Mouse (Mus musculus) brown adipose tissue, adult 24 weeks (tissue): ENCODE data around the gene Aldh1a2. TPM values are rescaled to one million over a fixed set of nuclear protein-coding genes. Genes with fewer than 3 reads are reported as not detected.

ENCODE experiments used
- H3K27ac ChIP-seq: fragments of 200-500 bp; replicated peaks from 2 replicates; pipeline ENCODE4 v1.5.1; 2012; ENCODE audit warnings: low read depth, mild to moderate bottlenecking, low read length
- H3K4me1 ChIP-seq: fragments of 200-500 bp; 2 replicates; pipeline ENCODE4 v1.6.1; 2012; ENCODE audit warnings: low read length, mixed read lengths; ENCODE audit not compliant: control insufficient read depth, insufficient read depth, insufficient read length
- H3K4me3 ChIP-seq: fragments of 200-500 bp; 2 replicates; pipeline ENCODE4 v1.5.1; 2012; ENCODE audit warnings: low read depth, mild to moderate bottlenecking, low read length, moderate library complexity; ENCODE audit not compliant: insufficient read depth
- polyA plus RNA-seq: library from polyadenylated mRNA; stranded (reverse); fragments of >200 nt; gene quantifications from 2 replicates; pipeline ENCODE4 v1.2.4, GENCODE M21; 2012; ENCODE audit not compliant: missing spikeins, insufficient read depth, insufficient read length

Aldh1a2 gene
- polyA plus RNA-seq, 1 experiment: 0.44 TPM

DNA sequence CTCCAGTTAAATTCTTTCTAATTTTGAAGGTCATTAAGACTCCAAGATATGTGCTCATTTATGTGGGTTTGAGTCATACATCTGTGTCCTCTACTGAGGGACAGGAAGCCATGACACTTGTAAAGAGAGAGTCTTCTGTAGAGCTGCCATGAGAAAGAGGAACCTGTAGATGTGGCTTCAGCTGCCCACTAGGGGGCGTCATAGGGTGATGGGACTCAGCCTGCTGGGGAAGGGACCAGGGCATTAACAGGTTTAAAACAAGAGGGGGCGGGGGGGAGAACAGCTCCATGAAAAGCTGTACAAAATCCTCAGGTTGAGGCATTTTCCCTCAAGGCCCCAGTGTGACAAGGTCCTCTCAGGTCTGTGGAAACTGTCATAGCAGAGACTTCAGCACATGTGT lies 88.0 kb downstream of the Aldh1a2 start:
- Histone ChIP-seq H3K27ac (no peak overlapping the region), H3K4me1 (no peaks in the 10 kb centered on the region), H3K4me3 (no peak overlapping the region)

DNA sequence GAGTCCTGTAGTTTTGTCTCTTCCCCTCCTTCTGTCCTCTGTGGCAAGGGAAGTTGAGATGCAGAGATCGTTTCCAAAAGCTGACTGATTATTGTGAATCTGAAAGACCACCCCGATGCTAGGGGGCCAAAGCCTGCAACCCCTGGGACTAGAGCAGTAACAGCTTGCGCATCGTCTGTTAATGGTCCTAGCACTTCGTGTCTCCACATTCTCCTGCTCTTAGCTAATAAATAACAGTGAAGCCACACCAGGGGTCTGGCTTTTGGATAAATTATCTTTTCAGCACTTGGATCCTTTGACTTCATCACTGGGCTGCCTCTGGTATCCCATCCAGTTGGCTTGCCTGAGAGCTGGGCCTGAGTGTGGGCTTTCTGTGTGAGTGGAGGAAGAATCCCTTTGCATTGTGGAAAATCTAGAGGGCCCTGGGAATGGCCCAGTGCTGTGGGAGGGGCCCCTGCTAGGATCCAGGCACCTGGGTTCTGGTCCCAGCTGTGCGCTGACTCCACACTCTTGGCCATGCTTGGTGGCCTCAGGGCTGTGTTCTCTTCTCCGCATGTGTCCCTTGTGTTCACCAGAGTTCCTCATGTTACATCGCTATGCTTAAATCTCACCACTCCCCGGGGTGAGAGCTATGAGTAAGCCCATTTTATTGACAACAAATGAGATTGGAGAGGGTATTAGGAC lies 91.7 kb downstream of the Aldh1a2 start:
- Histone ChIP-seq H3K27ac (no peak overlapping the region), H3K4me3 (no peak overlapping the region), H3K4me1 (no peaks in the 10 kb centered on the region)

DNA sequence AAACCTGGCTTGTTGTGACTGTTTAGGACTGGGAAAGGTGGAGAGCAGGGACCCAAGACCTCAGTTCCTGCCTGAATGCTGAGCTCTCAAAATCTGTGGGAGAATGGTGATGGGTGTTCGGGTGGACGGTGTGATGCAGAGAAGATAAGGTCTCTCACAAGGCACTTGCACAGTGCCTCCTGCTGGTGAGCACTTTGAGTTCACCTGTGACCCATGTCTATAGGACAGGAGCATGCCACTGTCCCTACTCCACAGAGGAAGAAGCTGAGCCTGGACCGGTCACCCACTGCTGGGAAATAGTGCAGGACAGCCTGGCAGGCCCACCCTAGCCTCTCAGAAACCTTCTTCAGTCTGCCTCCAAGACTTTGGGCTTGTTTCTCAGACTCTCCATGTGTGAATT lies 100.4 kb downstream of the Aldh1a2 start:
- Histone ChIP-seq H3K27ac (no peak overlapping the region), H3K4me1 (peaks cover 22% of the 10 kb centered on the region), H3K4me3 (no peak overlapping the region)

DNA sequence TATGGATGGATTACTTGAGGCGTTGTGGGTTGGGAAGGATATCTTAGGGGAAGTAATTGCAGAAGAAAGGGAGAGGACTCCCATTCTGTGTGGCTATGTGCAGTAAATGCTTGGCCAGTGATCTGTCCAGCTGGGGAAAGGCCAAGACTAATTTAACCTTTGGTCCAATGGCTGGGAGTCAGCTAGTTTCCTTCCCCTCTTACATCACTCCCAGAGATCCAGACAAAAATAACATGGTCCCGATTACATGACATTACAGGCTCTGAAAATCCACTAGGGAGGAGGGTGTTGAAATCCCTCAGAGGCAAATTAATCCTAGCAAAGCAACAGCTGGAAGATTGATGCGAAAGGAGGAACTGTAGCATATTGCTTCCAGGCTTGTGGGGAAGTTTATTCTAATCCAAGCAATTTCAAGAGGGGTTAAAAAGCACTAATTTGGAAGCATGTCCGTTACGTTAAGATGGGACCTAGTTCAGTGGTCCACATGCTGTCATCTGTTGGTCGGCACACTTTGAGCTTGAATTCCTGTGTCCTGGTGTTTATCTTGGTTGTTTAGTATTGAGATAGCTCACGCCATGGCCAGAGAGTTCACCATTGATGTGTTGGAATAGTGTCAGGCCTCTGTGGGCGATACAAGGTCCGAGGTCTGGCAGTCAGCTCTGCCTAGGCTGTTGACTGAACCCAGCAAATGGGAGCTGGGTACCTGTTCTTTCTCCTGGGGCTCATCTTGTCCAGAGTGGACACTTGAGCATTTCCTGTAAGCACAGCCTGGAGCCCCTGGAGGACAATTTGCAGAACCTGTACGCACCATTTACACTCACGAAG lies 101.7 kb downstream of the Aldh1a2 start:
- Histone ChIP-seq H3K4me3 (no peak overlapping the region), H3K27ac (peak overlapping the region; percentile 55), H3K4me1 (peaks cover 22% of the 10 kb centered on the region)

DNA sequence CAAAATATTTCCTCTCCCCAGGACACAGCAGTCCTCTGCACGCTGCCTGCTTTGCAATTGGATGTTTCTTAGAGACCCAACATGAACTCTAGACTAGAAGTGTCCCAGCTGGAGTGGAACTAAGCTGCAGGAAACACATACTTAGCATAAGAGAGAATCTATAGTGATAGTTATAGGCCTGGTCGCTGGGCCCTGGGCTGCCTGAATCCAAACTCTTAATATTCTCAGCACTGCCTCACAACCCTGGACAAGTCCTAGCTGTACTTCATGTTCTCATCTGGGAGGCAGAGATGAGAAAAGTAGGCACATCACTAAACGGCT lies 102.3 kb downstream of the Aldh1a2 start:
- Histone ChIP-seq H3K27ac (no peak overlapping the region), H3K4me1 (peaks cover 22% of the 10 kb centered on the region), H3K4me3 (no peak overlapping the region)

DNA sequence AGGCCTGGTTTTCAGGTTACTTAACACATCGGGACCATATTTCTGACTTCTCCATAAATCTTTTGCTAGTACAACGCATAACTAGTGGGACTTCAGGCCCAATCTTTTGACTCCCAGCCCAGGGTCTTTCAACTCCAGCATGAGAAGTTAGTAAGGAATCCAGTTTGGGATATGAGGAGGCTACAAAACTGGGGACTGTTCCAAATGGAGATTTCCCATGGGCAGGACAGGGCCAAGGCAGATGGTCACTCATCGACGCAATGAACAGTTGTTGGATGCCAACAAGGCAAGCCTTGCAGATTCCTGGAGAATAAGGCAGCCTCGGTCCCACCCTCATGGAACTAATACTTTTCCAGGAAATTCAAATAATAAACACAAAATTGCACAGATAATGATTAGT lies 104.2 kb downstream of the Aldh1a2 start:
- no peak overlapping the region for H3K27ac ChIP-seq
- no peak overlapping the region for H3K4me3 ChIP-seq
- peaks cover 22% of the 10 kb centered on the region for H3K4me1 ChIP-seq

DNA sequence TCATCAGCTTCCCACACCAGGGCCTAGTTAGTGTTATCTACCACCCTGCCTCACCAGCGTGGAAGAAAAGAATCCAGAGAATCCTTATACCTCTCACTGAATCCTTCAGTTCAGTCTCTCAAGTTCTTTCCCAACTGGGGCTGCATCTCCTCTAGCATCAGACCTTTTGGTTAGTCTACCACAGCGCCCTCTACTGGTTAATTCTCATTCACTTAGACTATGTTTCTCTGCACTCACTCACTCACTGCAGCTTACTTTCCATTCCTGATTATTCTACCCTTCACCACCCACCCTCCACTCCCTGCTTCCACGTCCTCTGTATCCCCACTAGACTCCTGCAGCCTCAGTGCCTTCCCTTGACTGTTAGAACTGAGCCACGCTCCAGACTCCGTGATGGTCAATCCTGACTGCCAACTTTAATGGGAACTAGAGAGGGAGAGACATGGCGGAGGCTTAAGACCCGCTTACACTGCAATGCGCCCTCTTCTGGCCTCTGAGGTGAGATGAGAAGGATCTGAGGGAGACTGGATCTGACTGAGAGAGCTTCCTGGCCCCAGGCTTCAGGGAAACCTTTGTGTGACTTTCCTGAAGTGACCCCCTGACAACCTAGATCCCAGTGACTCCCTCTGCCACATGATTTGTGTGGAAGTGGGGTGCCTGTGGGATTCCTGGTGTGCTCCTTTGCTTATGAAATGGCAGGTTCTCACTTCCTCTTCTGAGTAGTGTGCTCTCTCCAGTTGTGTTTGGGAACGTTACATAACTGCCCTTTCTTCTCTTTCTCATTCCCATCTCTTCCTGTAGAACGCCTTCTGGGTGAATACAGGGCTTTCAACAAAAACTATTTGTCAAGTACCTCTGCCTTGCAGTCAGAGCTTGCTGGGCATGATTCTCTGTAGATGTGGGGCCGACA lies 104.9 kb downstream of the Aldh1a2 start:
- H3K4me1 ChIP-seq: peaks cover 22% of the 10 kb centered on the region
- no peak overlapping the region for H3K27ac ChIP-seq
- H3K4me3 ChIP-seq: no peak overlapping the region

DNA sequence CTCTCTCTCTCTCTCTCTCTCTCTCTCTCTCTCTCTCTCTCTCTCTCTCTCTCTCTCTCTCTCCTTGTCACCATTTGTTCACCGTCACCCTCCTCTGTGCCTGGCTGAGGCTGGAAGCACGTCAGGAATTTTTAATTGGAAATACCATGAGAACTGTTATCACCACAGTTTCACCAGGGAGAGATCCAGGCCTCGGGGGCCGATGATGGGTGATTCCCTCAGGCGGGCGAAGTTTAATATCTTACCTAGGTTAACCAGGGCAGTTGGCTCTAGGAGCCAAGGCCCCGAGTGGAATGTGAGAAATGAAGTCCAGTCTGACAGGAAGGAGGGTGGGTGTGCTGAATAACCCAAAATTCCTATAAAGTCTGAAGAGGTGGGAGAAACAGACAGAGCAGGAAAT lies 105.8 kb downstream of the Aldh1a2 start:
- Histone ChIP-seq H3K4me1 (peaks cover 23% of the 10 kb centered on the region), H3K4me3 (no peak overlapping the region), H3K27ac (no peak overlapping the region)

DNA sequence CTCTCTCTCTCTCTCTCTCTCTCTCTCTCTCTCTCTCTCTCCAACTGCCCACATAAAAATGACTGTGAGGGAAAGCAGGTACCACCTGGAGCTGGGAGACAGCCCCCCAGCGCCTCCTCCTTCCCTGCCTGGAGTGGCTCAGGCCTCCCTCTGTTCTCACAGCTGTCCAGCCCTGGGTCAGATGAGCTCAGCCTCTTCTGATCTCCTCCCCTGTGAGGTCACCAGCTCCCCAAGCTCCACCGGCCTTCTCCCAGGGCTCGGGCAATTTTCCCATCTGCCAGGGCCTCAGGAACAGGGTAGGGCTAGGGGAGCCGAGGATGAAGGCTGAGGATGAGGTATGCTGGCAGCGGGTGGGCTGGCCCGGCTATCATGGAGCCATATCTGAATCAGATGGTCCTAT lies 106.3 kb downstream of the Aldh1a2 start:
- H3K27ac ChIP-seq: no peak overlapping the region
- H3K4me1 ChIP-seq: peaks cover 20% of the 10 kb centered on the region
- no peak overlapping the region for H3K4me3 ChIP-seq

DNA sequence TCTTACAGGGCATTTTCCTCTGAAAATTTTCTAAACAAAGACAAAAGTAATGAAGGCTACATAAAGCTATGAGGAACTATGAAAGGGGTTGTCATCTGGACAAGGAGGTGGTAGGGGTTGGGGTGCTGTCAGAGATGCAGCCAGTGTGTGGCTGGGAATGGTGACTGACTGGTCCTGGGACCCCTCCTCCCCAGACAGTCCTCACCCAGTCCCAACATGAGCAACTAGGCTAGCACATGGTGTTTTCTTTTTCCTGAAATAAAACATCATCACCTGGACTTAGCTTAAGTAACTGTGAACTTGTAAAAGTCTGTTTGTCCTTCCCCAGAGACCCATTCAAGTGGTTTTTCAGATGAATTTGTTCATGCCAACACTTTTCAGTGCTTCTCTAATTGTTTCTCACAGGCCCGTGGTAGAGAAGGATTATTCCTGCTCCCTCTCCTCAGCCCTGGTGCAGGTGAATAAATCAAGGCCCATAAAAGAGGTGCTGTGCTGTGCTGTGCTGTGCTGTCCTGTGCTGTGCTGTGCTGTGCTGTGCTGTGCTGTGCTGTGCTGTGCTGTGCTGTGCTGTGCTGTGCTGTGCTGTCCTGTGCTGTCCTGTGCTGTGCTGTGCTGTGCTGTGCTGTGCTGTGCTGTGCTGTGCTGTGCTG lies 107.8 kb downstream of the Aldh1a2 start:
- H3K4me1 ChIP-seq: peaks cover 8% of the 10 kb centered on the region; the same call in 1 of the 2 replicates
- no peak overlapping the region for H3K4me3 ChIP-seq
- H3K27ac ChIP-seq: no peak overlapping the region

DNA sequence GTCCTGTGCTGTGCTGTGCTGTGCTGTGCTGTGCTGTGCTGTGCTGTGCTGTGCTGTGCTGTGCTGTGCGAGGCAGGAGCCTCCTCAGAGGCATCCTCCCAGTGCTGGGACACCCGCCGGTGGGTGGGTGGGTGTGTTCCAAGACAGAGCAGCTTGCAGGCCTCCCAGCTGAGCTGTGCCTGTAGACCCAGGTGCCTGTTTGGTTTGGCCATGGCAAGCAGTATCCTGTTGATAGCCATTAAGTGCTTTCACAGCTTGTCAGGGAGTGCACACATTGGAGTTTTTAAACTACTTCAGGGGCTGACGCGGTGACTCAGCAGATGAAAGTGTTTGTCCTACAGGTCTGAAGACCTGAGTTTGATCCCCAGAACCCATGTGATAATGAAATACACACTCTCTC lies 108.5 kb downstream of the Aldh1a2 start:
- Histone ChIP-seq H3K27ac (no peak overlapping the region), H3K4me3 (no peak overlapping the region), H3K4me1 (peaks cover 8% of the 10 kb centered on the region; the same call in 1 of the 2 replicates)

DNA sequence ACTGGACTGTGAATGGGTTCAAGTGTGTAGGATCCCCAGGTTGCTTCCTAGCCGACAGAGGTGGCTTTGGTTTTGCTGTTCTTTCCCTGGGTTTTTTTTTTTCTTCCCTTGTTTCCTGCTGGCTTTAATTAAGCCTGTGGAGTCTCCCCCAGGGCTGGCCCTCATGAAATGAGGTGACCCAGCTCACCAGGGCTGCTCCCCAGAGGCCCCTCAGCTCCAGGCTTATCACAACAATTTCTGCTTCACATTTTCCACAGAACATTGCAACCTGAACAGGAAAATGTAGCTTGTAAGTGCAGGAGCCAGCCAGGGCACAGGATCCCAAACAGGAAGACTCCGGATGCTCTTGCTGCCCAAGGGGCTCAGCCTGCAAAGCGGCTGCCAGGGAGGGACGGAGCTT lies 110.7 kb downstream of the Aldh1a2 start:
- no peak overlapping the region for H3K4me3 ChIP-seq
- peaks cover 8% of the 10 kb centered on the region; the same call in 1 of the 2 replicates for H3K4me1 ChIP-seq
- H3K27ac ChIP-seq: no peak overlapping the region

DNA sequence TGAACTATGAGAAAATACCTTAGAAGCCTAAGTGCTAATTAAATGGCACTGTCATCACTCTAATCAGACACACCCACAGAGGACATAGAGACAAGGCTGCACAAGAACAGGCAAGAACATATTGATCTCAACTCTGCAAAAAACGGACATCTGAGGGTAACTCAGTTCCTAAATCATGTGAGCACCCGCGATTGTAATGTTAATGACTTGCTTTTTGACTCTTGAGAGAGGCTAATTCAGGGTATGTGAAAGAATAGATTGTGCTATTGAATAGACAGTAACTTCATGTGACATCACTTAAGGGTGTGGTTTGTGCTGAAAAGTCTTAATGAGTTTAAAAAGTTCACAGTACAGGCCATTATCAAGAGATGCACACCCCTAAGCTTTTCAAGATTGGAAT lies 116.1 kb downstream of the Aldh1a2 start:
- Histone ChIP-seq H3K4me1 (no peaks in the 10 kb centered on the region), H3K27ac (no peak overlapping the region)

DNA sequence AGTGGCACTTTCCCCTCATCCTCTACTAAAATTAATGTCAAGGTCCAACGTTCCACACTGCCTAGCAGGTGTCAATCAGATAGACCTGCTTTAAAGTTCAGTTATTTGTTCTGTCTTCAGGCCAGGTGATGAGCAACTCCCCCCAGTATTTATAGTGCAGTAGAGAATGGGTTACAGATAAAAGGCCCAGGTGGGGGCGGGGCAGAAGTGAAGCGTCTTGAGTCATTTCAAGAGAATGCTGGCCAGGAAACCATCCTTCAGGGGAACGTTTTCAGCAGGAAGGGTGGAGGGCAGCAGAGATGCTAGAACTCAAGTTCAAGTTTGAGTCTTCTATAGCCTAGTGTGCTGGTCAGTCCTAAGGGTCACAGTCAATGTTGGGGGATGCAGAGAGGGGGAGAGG lies 121.1 kb downstream of the Aldh1a2 start:
- Histone ChIP-seq H3K4me3 (no peak overlapping the region), H3K27ac (no peak overlapping the region), H3K4me1 (no peaks in the 10 kb centered on the region)

More for the DNA sequence above, 116.1 kb downstream of the Aldh1a2 start:
- H3K4me3 ChIP-seq: no peak overlapping the region

DNA sequence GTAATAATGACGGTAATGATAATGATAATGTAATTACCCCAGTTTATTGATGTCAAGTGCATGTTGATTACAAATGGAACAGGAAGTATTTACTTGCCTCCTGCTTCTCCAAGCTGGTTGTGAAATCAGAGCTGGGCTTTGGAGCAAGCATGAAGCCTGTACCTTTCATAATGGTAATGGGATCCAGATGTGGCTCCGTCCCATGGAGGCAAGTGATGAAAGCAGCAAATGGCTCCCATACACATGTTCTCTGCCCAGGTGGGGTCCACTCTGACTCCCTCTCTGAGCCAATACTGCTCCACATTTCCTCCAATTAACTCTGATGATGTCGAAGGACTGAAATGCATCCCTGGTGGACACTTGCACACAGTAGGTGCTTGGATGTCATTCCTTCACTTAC lies 121.8 kb downstream of the Aldh1a2 start:
- Histone ChIP-seq H3K4me3 (no peak overlapping the region), H3K27ac (no peak overlapping the region), H3K4me1 (no peaks in the 10 kb centered on the region)
